Mouse (Mus musculus): ENCODE measurements around the gene Hdac9. TPM values are rescaled to one million over a fixed set of nuclear protein-coding genes. Genes with fewer than 3 reads are reported as not detected.

The Hdac9 gene
- polyA plus RNA-seq, 1 experiment from 2014 or later: 0.45 TPM

GRCm38 (mm10) chr12:34697981-34698380 is 218.9 kb downstream of the Hdac9 start:
- peaks cover 5% of the 10 kb centered on the region for H3K27me3 ChIP-seq
- no peak for TF ChIP-seq CTCF (IDR thresholded peaks at IDR 0.05)
- POLR2A ChIA-PET: no interaction called here
- DNase-seq (ENCODE audit: low read depth, low spot score): no peak
- CTCF ChIA-PET: no interaction called here
- no peak for ATAC-seq
- in situ Hi-C loops (cut with MboI; ENCODE audit: low pct_unique_long_range_greater_than_20kb): no loop called here

DNA sequence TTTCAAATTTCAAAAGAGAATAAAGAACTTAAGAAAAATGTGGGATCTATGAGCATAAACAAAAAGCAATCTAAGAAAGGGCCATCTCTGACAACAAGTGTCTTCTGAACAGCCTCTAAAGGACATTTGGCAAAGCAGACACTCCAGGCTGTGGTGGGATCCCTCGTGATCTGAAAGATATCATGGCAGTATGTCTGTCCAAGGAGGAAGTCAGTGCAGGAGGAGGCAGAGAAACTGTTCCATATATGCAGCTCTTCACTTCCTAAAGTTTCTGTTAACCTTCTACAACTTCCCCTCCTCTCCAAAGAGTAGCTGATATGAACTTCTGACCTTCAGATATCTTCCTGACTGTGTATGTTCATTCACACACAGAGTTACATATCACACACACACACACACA is 220.2 kb downstream of the Hdac9 start:
- H3K27me3 ChIP-seq: peaks cover 5% of the 10 kb centered on the region
- in situ Hi-C loops (cut with MboI; ENCODE audit: low pct_unique_long_range_greater_than_20kb): no loop called here
- ATAC-seq (no peak), DNase-seq (ENCODE audit: low read depth, low spot score) (no peak)
- POLR2A ChIA-PET: no interaction called here
- no peak for TF ChIP-seq CTCF (IDR thresholded peaks at IDR 0.05)
- CTCF ChIA-PET: no interaction called here

DNA sequence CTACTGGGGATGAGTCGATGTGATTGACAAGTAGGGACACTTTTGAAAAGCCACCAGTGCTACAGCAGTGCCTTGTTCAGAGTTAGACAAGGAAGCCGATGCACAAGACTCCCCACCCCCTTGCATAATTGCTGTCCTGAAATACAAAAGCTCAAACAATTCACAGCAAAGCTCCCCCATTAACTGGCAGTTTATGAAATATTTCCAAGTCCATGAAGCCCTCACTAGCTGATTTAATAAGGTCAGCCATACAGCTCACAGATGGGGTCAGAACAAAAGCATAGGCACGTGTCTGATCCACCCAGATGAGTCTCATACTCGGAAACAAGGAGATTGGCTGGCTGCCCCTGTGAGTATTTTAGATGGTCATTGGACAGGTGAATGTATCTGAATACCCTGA is 228.0 kb downstream of the Hdac9 start:
- ATAC-seq (no peak), DNase-seq (ENCODE audit: low read depth, low spot score) (no peak)
- ChIA-PET POLR2A (no interaction called here), CTCF (interaction anchor here (0.7 to 1.2 kb wide), 2 partner anchors 9 to 148 kb away, joined by 3 read pairs; no protein-coding TSS in a partner anchor)
- in situ Hi-C loops (cut with MboI; ENCODE audit: low pct_unique_long_range_greater_than_20kb): no loop called here
- H3K27me3 ChIP-seq: peaks cover 15% of the 10 kb centered on the region
- TF ChIP-seq CTCF (IDR thresholded peaks at IDR 0.05): no peak

DNA sequence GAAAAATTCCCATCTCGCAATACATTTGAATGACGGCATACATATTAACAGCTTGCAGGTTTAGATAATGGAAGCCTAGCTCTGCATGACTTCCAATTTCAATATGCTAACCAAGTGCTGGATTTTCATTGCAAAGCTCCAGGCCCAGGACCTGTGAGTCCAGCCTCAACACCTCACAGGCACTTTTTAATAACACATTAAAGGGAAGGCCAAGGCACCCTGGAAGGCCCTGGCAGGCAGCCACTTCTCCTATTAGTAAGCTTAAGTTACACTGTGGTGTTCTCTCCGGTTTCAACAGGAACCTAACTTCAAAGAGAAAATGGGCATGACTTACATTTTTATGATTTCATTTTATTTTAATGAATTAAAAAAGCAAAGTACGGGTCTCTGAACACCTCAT is 233.5 kb downstream of the Hdac9 start:
- peaks cover 21% of the 10 kb centered on the region for H3K27me3 ChIP-seq
- in situ Hi-C loops (cut with MboI; ENCODE audit: low pct_unique_long_range_greater_than_20kb): no loop called here
- CTCF ChIA-PET: no interaction called here
- DNase-seq (ENCODE audit: low read depth, low spot score) (no peak), ATAC-seq (no peak)
- POLR2A ChIA-PET: interaction anchor here (0.6 kb wide), 1 partner anchor 1227 kb away, joined by 8 read pairs; no protein-coding TSS in a partner anchor
- TF ChIP-seq CTCF (IDR thresholded peaks at IDR 0.05): no peak

- TF ChIP-seq CTCF (IDR thresholded peaks at IDR 0.05): no peak
- ATAC-seq (no peak), DNase-seq (ENCODE audit: low read depth, low spot score) (no peak)
- CTCF ChIA-PET: no interaction called here
- in situ Hi-C loops (cut with MboI; ENCODE audit: low pct_unique_long_range_greater_than_20kb): no loop called here
- POLR2A ChIA-PET: interaction anchor here (0.6 kb wide), 1 partner anchor 1228 kb away, joined by 8 read pairs; no protein-coding TSS in a partner anchor
- peaks cover 21% of the 10 kb centered on the region for H3K27me3 ChIP-seq
Measured at GRCm38 (mm10) chr12:34682657-34683056, 234.2 kb downstream of the Hdac9 start.

- POLR2A ChIA-PET: no interaction called here
- in situ Hi-C loops (cut with MboI; ENCODE audit: low pct_unique_long_range_greater_than_20kb): no loop called here
- DNase-seq (ENCODE audit: low read depth, low spot score): no peak
Measured at GRCm38 (mm10) chr12:34680576-34680975, 236.3 kb downstream of the Hdac9 start.

DNA sequence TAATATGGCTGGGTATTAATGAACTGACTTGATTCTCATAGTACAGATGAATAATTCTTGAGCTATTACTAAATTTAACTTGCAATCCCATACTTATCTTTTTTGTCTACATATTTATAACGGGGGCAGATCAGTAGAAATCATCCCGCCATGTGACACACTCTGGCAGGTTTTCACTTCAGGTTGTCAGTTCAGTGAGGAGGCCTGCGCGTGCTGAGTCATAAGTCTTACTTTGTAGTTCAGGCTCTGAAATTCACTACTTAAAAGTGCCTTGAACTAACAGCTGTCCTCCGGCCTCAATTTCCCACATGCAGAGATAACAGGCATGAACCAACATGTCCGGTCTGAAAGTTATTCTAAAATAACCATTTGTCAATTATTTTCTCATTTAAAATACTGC is 239.8 kb downstream of the Hdac9 start:
- in situ Hi-C loops (cut with MboI; ENCODE audit: low pct_unique_long_range_greater_than_20kb): no loop called here
- POLR2A ChIA-PET: no interaction called here
- no peak for DNase-seq (ENCODE audit: low read depth, low spot score)
- H3K27me3 ChIP-seq: peaks cover 18% of the 10 kb centered on the region
- TF ChIP-seq CTCF (IDR thresholded peaks at IDR 0.05): no peak
- CTCF ChIA-PET: no interaction called here
- ATAC-seq: no peak

More at GRCm38 (mm10) chr12:34680576-34680975, 236.3 kb downstream of the Hdac9 start:
- CTCF ChIA-PET: interaction anchor here (0.7 to 1.7 kb wide), 2 partner anchors 9 to 13 kb away, joined by 3 read pairs; no protein-coding TSS in a partner anchor
- H3K27me3 ChIP-seq: peaks cover 23% of the 10 kb centered on the region
- TF ChIP-seq CTCF (IDR thresholded peaks at IDR 0.05): no peak
- no peak for ATAC-seq

DNA sequence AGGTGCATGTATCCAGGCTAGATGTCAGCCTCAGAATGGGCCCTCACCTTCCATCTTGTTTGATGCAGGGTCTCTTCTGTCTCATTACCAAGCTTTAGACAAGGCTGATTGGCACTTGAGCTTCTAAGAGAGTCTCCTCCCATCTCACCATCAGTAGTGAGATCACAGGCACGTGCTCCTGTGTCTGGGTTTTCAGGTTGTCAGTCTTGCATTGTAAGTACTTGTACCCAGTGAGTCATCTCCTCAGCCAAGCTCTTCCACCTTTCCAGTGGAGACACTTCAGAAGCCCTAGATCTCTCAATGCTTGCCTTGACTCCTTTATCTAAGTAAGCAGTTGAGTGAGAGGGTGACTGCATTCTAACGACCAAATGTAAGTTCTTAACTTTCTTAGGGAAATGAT is 242.7 kb downstream of the Hdac9 start:
- DNase-seq (ENCODE audit: low read depth, low spot score): no peak
- ChIA-PET POLR2A (no interaction called here), CTCF (no interaction called here)
- ATAC-seq: no peak
- TF ChIP-seq CTCF (IDR thresholded peaks at IDR 0.05): no peak
- in situ Hi-C loops (cut with MboI; ENCODE audit: low pct_unique_long_range_greater_than_20kb): loop anchor here (25.0 kb wide), 3 partner anchors 1163 to 1287 kb away; partner anchors contain the start of gene Efcab10
- H3K27me3 ChIP-seq: peaks cover 7% of the 10 kb centered on the region

GRCm38 (mm10) chr12:34673539-34673938 is 243.4 kb downstream of the Hdac9 start:
- in situ Hi-C loops (cut with MboI; ENCODE audit: low pct_unique_long_range_greater_than_20kb): loop anchor here (25.0 kb wide), 3 partner anchors 1164 to 1286 kb away; partner anchors contain the start of gene Efcab10
- ChIA-PET CTCF (no interaction called here), POLR2A (no interaction called here)
- DNase-seq (ENCODE audit: low read depth, low spot score) (no peak), ATAC-seq (no peak)
- no peak for TF ChIP-seq CTCF (IDR thresholded peaks at IDR 0.05)
- peaks cover 7% of the 10 kb centered on the region for H3K27me3 ChIP-seq

GRCm38 (mm10) chr12:34664758-34665157 is 252.1 kb downstream of the Hdac9 start:
- CTCF ChIA-PET: no interaction called here
- in situ Hi-C loops (cut with MboI; ENCODE audit: low pct_unique_long_range_greater_than_20kb): loop anchor here (5.0 to 25.0 kb wide), 4 partner anchors 518 to 1277 kb away; partner anchors contain the start of gene Efcab10
- ATAC-seq: peak; percentile 67
- POLR2A ChIA-PET: no interaction called here
- peaks cover 13% of the 10 kb centered on the region for H3K27me3 ChIP-seq
- DNase-seq (ENCODE audit: low read depth, low spot score): no peak
- peak; percentile 81 for TF ChIP-seq CTCF (IDR thresholded peaks at IDR 0.05)

GRCm38 (mm10) chr12:34661378-34661777 is 255.5 kb downstream of the Hdac9 start:
- in situ Hi-C loops (cut with MboI; ENCODE audit: low pct_unique_long_range_greater_than_20kb): loop anchor here (5.0 to 25.0 kb wide), 4 partner anchors 521 to 1274 kb away; partner anchors contain the start of gene Efcab10
- ChIA-PET CTCF (no interaction called here), POLR2A (no interaction called here)
- H3K27me3 ChIP-seq: peaks cover 22% of the 10 kb centered on the region
- ATAC-seq (no peak), DNase-seq (ENCODE audit: low read depth, low spot score) (no peak)
- no peak for TF ChIP-seq CTCF (IDR thresholded peaks at IDR 0.05)

GRCm38 (mm10) chr12:34660027-34660426 is 256.9 kb downstream of the Hdac9 start:
- CTCF ChIA-PET: no interaction called here
- DNase-seq (ENCODE audit: low read depth, low spot score): no peak
- in situ Hi-C loops (cut with MboI; ENCODE audit: low pct_unique_long_range_greater_than_20kb): loop anchor here (5.0 to 25.0 kb wide), 4 partner anchors 522 to 1273 kb away; partner anchors contain the start of gene Efcab10
- POLR2A ChIA-PET: no interaction called here
- TF ChIP-seq CTCF (IDR thresholded peaks at IDR 0.05): no peak
- no peak for ATAC-seq
- H3K27me3 ChIP-seq: peaks cover 29% of the 10 kb centered on the region

All from Patski (cell line).